Mouse (Mus musculus) small intestine, adult 2 months (tissue): ENCODE measurements around the gene Phf12. TPM values are rescaled to one million over a fixed set of nuclear protein-coding genes. Genes with fewer than 3 reads are reported as not detected.

Source experiments
- H3K27ac ChIP-seq: fragments of 200-500 bp; 2 replicates; pipeline ENCODE4 v1.5.1; 2012; ENCODE audit warnings: low read depth, low read length, control low read depth, inconsistent platforms; ENCODE audit not compliant: insufficient read depth
- H3K27me3 ChIP-seq: fragments of 200-500 bp; 2 replicates; pipeline ENCODE4 v1.6.1; 2012; ENCODE audit warnings: mild to moderate bottlenecking, moderate library complexity, low read length, inconsistent platforms; ENCODE audit not compliant: control insufficient read depth, insufficient read depth
- H3K36me3 ChIP-seq: fragments of 200-500 bp; 2 replicates; pipeline ENCODE4 v1.6.1; 2012; ENCODE audit warnings: mild to moderate bottlenecking, low read length, control low read depth, inconsistent platforms; ENCODE audit not compliant: control insufficient read depth, insufficient read depth
- H3K4me1 ChIP-seq: fragments of 200-500 bp; 2 replicates; pipeline ENCODE4 v1.6.1; 2012; ENCODE audit warnings: low read length, inconsistent platforms, mixed read lengths; ENCODE audit not compliant: control insufficient read depth, insufficient read depth, insufficient read length
- H3K4me3 ChIP-seq: fragments of 200-500 bp; 2 replicates; pipeline ENCODE4 v1.5.1; 2012; ENCODE audit warnings: low read depth, mild to moderate bottlenecking, control low read depth, inconsistent platforms, low read length, moderate library complexity
- CTCF ChIP-seq: fragments of 200-500 bp; IDR thresholded peaks from 2 replicates; pipeline ENCODE4 v1.5.1; 2012; ENCODE audit warnings: low read depth, mild to moderate bottlenecking, control low read depth, inconsistent platforms, low read length, moderate library complexity, mixed read lengths; ENCODE audit not compliant: insufficient replicate concordance, insufficient read length; ENCODE audit errors: extremely low read depth
- POLR2A ChIP-seq: fragments of 200-500 bp; IDR thresholded peaks from 2 replicates; pipeline ENCODE4 v1.6.1; 2012; ENCODE audit warnings: low read depth, mild to moderate bottlenecking, control low read depth, inconsistent platforms, low read length, moderate library complexity
- WGBS: fragments of 180-500 bp; shearing (Covaris S2); methylation state at CpG from one replicate; pipeline ENCODE4 v1.1.7; 2018; 5-methylcytosine and 5-hydroxymethylcytosine counted together
- polyA plus RNA-seq: library from polyadenylated mRNA; depleted of rRNA; stranded (reverse); fragments of >200 nt; gene quantifications from 2 replicates; pipeline ENCODE4 v1.2.3, GENCODE M21; 2012

The Phf12 gene
- polyA plus RNA-seq, 1 experiment = 33.0 TPM

DNA sequence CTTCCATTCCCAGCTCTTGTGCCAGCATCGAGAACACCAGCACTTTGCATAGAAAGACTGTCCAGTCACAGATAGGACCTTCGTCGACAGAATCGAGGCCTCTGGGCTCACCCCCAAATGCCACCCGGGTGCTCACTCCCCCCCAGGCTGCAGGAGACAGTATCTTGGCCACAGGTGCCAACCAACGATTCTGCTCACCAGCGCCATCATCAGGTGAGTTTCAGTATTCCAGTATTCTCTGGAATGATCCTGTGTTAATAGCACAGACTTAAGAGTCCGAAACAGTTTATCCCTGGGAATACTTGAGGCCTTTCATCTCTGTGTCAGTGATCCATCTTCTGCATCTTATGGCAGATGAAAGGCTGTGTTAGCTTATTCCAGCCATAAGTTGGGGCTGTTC lies 41.1 kb downstream of the Phf12 start:
- TF ChIP-seq CTCF (peak; percentile 39; the same call in 1 of the 2 replicates), POLR2A (no peak)
- Histone ChIP-seq H3K27me3 (no peaks in the 10 kb centered on the region), H3K4me3 (no peak overlapping the region), H3K4me1 (no peaks in the 10 kb centered on the region), H3K36me3 (peaks cover 76% of the 10 kb centered on the region), H3K27ac (no peak overlapping the region)
- 81% methylated on average over 8 of the region's 8 CpGs for WGBS

DNA sequence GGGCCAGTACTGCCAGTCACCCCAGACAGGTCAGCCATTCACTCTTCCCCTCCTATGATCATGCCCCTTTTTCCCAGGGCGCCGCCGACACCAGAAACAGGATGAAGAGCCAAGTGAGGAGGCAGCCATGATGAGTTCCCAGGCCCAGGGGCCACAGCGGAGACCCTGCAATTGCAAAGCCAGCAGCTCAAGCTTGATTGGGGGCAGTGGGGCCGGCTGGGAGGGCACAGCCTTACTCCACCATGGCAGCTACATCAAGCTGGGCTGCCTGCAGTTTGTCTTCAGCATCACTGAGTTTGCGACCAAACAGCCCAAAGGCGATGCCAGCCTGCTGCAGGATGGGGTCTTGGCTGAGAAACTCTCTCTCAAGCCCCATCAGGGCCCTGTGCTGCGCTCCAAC lies 46.7 kb downstream of the Phf12 start:
- Histone ChIP-seq H3K36me3 (peaks cover 46% of the 10 kb centered on the region), H3K27me3 (no peaks in the 10 kb centered on the region), H3K27ac (no peak overlapping the region), H3K4me1 (peaks cover 12% of the 10 kb centered on the region), H3K4me3 (no peak overlapping the region)
- TF ChIP-seq POLR2A (no peak), CTCF (no peak)
- 91% methylated on average over 8 of the region's 8 CpGs for WGBS

DNA sequence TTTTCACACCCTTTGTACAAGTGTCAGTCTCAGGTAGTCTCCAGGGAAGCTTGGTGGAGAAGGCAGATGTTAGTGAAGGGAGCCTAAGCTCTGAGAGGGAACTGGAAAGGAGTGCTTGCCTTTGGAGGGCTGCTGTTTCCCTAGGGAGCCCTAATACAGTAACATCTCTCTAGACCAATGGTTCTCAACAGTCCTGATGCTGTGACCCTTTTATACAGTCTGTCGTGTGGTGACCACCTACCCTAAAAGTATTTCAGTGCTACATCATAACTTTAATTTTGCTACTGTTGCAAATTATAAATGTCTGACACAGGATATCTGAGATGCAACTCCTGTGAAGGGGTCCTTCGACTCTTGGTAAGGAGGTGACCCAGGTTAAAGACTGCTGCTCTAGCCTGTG lies 48.0 kb downstream of the Phf12 start:
- Histone ChIP-seq H3K4me3 (no peak overlapping the region), H3K36me3 (peaks cover 34% of the 10 kb centered on the region), H3K27me3 (no peaks in the 10 kb centered on the region), H3K27ac (no peak overlapping the region), H3K4me1 (peaks cover 12% of the 10 kb centered on the region)
- TF ChIP-seq CTCF (no peak), POLR2A (no peak)
- 80% methylated on average over 2 of the region's 2 CpGs for WGBS

DNA sequence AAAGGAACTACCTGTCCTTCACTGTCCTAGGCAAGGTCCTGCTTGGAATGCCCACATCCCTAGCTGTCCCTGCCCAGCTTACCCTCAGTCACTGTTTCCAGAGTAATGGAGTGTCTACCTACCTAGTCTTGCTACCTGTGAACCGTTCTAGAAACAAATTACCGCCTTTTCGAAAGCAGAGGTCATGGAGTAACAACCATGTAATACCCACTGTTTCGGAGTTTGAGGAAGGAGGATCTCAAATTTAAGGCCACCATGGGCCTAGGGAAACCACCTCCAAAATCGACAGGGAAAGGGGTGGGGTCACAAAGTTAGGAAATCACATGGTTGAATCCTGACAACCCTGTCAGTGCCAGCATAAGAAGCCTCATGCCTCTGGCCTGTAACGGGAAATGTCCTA lies 48.8 kb downstream of the Phf12 start:
- H3K27ac ChIP-seq = no peak overlapping the region
- no peak for TF ChIP-seq CTCF
- TF ChIP-seq POLR2A = no peak
- 40% methylated on average over 6 of the region's 6 CpGs for WGBS
- H3K4me1 ChIP-seq = peaks cover 12% of the 10 kb centered on the region
- peaks cover 27% of the 10 kb centered on the region for H3K36me3 ChIP-seq
- no peak overlapping the region for H3K4me3 ChIP-seq
- H3K27me3 ChIP-seq = no peaks in the 10 kb centered on the region

DNA sequence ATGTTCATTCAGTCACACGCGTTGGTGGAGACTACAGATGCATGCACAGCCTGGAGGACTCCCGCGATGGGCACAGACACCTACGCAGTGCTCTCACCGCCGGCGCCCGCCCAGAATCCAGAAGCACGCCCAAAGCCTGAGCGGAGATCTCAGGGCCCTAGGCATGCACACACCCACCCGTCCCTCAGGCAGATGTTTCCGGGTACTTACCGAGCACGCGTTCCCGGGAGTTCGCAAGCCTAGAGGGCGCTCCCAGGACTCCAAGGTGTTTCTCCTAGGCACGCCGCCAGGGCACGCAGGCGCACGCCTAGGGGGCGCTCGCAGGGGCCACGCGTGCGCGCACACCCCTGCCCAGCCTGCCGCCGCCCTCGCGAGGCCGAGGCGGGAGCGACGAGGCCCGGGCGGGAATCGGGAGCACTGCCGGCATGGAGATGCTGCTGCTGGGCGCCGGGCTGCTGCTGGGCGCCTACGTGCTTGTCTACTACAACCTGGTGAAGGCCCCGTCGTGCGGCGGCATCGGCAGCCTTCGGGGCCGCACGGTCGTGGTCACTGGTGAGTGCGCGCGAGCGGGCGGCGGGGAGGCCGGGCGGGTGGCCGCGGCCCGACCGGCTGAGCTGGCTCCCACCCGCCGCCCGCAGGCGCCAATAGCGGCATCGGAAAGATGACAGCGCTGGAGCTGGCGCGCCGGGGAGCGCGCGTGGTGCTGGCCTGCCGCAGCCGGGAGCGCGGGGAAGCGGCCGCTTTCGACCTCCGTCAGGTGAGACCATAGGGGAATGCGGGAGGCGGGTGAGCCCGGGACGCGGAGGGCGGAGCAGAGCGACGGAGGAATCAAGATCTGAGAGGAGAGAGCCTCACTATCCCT lies 49.6 kb downstream of the Phf12 start, which contains the start of gene Dhrs13:
Gene Dhrs13, plus strand, starts transcription at position 334 of the 862 bp plus-strand sequence.
- no peak within 1 kb of the TSS for H3K27ac ChIP-seq
- peak; percentile 77 for TF ChIP-seq CTCF
- TF ChIP-seq POLR2A = no peak
- H3K4me3 ChIP-seq = peak within 1 kb of the TSS; percentile 76
- H3K4me1 ChIP-seq = peaks cover 12% of the 10 kb centered on the region
- H3K36me3 ChIP-seq = peaks cover 21% of the 10 kb centered on the region
- WGBS = under 1% methylated on average over 96 of the region's 96 CpGs
- H3K27me3 ChIP-seq = no peaks in the 10 kb centered on the region

DNA sequence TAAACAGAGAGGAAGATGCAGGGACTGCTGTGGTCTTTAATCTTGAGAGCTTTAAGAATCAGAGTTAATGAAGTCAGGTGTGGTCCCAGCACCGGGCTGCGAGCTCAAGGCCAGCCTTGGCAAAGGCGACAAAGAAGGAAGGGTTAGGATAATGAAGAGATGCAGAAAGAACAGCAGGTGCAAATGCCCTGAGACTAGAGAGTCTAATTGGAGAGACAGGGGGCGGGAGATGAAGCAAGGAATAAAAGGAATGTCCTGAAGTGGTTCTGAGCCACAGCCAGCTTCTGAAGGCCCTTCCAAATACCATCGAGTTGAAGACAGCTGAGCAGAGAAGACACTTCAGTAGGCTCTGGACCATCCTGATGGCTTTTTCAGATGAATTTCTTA lies 50.2 kb downstream of the Phf12 start:
- Histone ChIP-seq H3K4me1 (peaks cover 12% of the 10 kb centered on the region), H3K27me3 (no peaks in the 10 kb centered on the region), H3K4me3 (peak overlapping the region; percentile 76), H3K36me3 (peaks cover 16% of the 10 kb centered on the region), H3K27ac (no peak overlapping the region)
- WGBS = 9% methylated on average over 5 of the region's 5 CpGs
- TF ChIP-seq POLR2A = no peak
- no peak for TF ChIP-seq CTCF

DNA sequence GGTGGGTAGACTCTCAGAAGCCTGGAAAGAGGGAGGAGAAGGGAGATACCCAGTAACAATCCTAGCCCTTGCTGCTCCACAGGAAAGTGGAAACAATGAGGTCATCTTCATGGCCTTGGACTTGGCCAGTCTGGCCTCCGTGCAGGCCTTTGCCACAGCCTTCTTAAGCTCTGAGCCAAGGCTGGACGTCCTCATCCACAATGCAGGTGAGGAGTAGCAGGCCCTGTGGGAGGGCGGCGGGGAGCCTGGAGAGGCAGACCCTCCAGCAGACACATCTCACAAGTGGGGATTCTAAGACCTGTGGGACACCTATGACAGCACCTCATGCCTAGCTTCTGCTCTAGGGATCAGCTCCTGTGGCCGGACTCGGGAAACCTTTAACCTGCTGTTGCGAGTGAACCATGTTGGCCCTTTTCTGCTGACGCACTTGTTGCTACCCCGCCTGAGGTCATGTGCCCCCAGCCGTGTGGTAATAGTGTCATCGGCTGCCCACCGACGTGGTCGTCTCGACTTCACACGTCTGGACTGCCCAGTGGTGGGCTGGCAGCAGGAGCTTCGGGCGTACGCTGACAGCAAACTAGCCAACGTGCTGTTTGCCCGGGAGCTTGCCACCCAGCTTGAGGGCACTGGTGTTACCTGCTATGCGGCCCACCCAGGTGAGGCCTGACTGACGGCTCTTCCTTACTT lies 51.5 kb downstream of the Phf12 start:
- Histone ChIP-seq H3K36me3 (peaks cover 4% of the 10 kb centered on the region), H3K27ac (no peak overlapping the region), H3K27me3 (no peaks in the 10 kb centered on the region), H3K4me3 (no peak overlapping the region), H3K4me1 (peaks cover 18% of the 10 kb centered on the region)
- 94% methylated on average over 23 of the region's 23 CpGs for WGBS
- TF ChIP-seq POLR2A (no peak), CTCF (no peak)
